Mouse (Mus musculus) kidney, postnatal 0 days (tissue): ENCODE data around the gene Herpud1. TPM values are rescaled to one million over a fixed set of nuclear protein-coding genes. Genes with fewer than 3 reads are reported as not detected.
A peak's percentile ranks its signal among the peaks of the same experiment; 100 is the strongest.

Source experiments
- ATAC-seq: fragments of 200-750 bp; cut with Nextera tagmentation; replicated peaks from 2 replicates; pipeline ENCODE4 v1.8.0; 2017; ENCODE audit warnings: low read depth, moderate number of reproducible peaks, moderate TSS enrichment, moderate library complexity; ENCODE audit not compliant: low FRiP score
- DNase-seq: peaks from one replicate; pipeline ENCODE4 v3.0.0-alpha.2; 2016; ENCODE audit warnings: low spot score
- H3K27ac ChIP-seq: fragments of 300-500 bp; sonication (generic); 2 replicates; pipeline ENCODE4 v1.5.1; 2014; ENCODE audit warnings: mild to moderate bottlenecking
- H3K27me3 ChIP-seq: fragments of 300-500 bp; sonication (generic); 2 replicates; pipeline ENCODE4 v1.6.1; 2014; ENCODE audit warnings: low read length, mixed read lengths; ENCODE audit not compliant: insufficient read depth
- H3K36me3 ChIP-seq: fragments of 300-500 bp; sonication (generic); 2 replicates; pipeline ENCODE4 v1.6.1; 2014; ENCODE audit warnings: low read length, mixed read lengths; ENCODE audit not compliant: insufficient read depth
- H3K4me1 ChIP-seq: fragments of 300-500 bp; sonication (generic); replicated peaks from 2 replicates; pipeline ENCODE4 v1.6.1; 2014; ENCODE audit warnings: antibody characterized with exemption, low read length, mixed read lengths; ENCODE audit not compliant: insufficient read depth
- H3K4me2 ChIP-seq: fragments of 300-500 bp; sonication (generic); 2 replicates; pipeline ENCODE4 v1.6.1; 2014; ENCODE audit warnings: mild to moderate bottlenecking, low read length, moderate library complexity, mixed read lengths
- H3K4me3 ChIP-seq: fragments of 300-500 bp; sonication (generic); replicated peaks from 2 replicates; pipeline ENCODE4 v1.5.1; 2014; ENCODE audit warnings: low read depth, low read length
- H3K9ac ChIP-seq: fragments of 300-500 bp; sonication (generic); 2 replicates; pipeline ENCODE4 v1.6.1; 2014; ENCODE audit warnings: low read depth, low read length
- H3K9me3 ChIP-seq: fragments of 300-500 bp; sonication (generic); replicated peaks from 2 replicates; pipeline ENCODE4 v1.6.1; 2016; ENCODE audit warnings: low read length, inconsistent platforms, mixed read lengths
- CTCF ChIP-seq: IDR thresholded peaks from 2 replicates; pipeline ENCODE4 v1.5.1; 2016; ENCODE audit warnings: antibody characterized with exemption, low read depth, mild to moderate bottlenecking, moderate library complexity
- WGBS: fragments of 180-500 bp; shearing (Covaris S2); extraction: QIAGEN DNeasy Blood & Tissue Kit; methylation state at CpG from one replicate; pipeline ENCODE4 v1.1.7; 2014; 5-methylcytosine and 5-hydroxymethylcytosine counted together
- polyA plus RNA-seq: library from polyadenylated mRNA; unstranded; fragments of >200 nt; fragmentation: Nextera tagmentation; extraction: Ambion mirVana; gene quantifications from 2 replicates; pipeline ENCODE4 v1.2.1, GENCODE M21; 2015

Herpud1 gene
- polyA plus RNA-seq, 1 experiment from 2014 or later: 95.8 TPM

DNA sequence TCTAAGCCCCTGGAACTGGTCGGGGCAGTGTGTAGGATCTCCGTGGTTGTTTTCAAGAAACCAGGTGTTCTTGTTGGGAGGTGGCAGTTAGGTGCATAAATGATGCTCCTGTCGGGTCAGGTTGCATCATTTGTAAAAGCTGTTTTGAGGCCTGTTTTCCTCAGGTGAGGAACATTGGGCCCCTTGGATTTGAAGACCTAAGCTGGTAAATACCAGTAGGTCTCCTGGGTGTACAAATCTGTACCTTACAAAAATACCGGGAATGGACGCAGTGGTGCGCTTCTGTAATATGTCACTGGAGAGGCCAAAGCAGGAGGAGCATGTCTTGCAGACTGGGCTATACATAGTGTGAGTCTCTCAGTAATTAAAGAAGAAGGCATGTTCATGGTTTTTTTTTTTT is 1.5 kb downstream of the Herpud1 start:
- no peak for DNase-seq

DNA sequence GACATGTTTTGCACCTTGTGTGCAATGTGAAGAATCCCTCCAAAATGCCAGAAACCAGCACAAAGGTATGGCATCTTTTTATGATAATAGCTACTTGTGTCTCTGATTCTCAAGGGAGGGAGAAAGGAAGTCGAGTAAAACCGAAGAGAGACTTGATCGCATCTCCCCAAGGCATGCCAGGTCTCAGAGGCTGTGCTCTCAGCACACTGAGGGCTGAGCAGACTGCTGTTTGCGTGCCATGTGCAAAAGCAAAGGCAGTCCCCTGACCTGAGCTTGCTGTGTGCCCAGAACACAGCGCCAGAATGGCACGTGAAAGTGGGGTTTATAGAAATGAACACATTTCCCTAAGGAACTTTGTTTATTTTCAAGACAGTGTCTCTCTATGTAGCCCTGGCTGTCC is 3.3 kb downstream of the Herpud1 start:
- Histone ChIP-seq H3K4me2 (no peak overlapping the region), H3K27ac (no peak overlapping the region), H3K9ac (no peak overlapping the region), H3K36me3 (peaks cover 48% of the 10 kb centered on the region), H3K27me3 (no peaks in the 10 kb centered on the region), H3K4me1 (peaks cover 11% of the 10 kb centered on the region; the same call in 1 of the 2 replicates), H3K4me3 (no peak overlapping the region), H3K9me3 (no peaks in the 10 kb centered on the region)
- no peak for TF ChIP-seq CTCF
- DNase-seq (no peak), ATAC-seq (no peak)
- WGBS: 94% methylated on average over 6 of the region's 6 CpGs

More for the DNA sequence above, 1.5 kb downstream of the Herpud1 start:
- TF ChIP-seq CTCF: no peak
- ATAC-seq: no peak
- peaks cover 11% of the 10 kb centered on the region; the same call in 1 of the 2 replicates for H3K4me1 ChIP-seq
- peak overlapping the region; percentile 89 for H3K9ac ChIP-seq
- H3K27me3 ChIP-seq: no peaks in the 10 kb centered on the region
- peaks cover 35% of the 10 kb centered on the region for H3K36me3 ChIP-seq
- peak overlapping the region; percentile 94 for H3K4me2 ChIP-seq
- H3K9me3 ChIP-seq: no peaks in the 10 kb centered on the region
- H3K4me3 ChIP-seq: peak overlapping the region; percentile 89
- WGBS: 20% methylated on average over 6 of the region's 6 CpGs
- H3K27ac ChIP-seq: peak overlapping the region; percentile 92; the same call in 1 of the 2 replicates

DNA sequence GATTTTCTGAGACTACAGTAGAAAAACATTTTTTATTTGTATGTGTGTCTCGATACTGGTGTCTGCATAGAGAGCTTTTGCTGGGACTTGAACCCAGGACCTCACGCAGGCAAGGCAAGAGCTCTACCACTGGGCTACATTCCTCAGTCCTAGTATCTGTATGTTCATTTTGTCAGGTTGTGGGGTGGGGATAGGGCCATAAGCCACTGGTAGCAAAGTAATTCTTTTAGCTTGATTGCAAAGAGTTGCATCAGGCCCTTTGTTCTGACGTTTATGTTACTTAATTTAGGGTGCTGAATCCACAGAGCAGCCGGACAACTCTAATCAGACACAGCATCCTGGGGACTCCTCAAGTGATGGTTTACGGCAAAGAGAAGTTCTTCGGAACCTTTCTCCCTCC is 4.2 kb downstream of the Herpud1 start:
- no peak overlapping the region for H3K27ac ChIP-seq
- 93% methylated on average over 6 of the region's 6 CpGs for WGBS
- H3K9ac ChIP-seq: no peak overlapping the region
- no peak overlapping the region for H3K4me3 ChIP-seq
- no peaks in the 10 kb centered on the region for H3K27me3 ChIP-seq
- ATAC-seq (no peak), DNase-seq (no peak)
- H3K4me2 ChIP-seq: no peak overlapping the region
- H3K9me3 ChIP-seq: no peaks in the 10 kb centered on the region
- peaks cover 57% of the 10 kb centered on the region for H3K36me3 ChIP-seq
- no peak for TF ChIP-seq CTCF
- peaks cover 10% of the 10 kb centered on the region; the same call in 1 of the 2 replicates for H3K4me1 ChIP-seq

DNA sequence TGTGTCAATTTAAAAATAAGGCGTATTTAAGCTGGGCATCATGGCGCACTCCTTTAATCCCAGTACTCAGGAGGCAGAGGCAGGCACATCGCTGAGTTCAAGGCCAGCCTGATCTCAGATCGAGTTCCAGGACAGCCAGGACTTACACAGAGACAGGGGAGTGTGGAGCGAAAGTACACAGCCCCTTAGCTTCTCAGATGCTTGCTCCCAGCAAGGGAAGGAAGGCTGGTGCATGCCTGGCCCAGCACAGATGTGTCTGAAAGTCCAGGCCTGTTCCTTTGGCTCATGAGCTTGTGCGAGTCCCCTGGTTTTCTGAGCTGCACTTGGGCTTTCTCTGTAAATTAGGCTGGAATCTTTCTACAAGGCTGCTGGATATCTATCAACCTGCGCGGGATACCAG is 4.7 kb downstream of the Herpud1 start:
- Histone ChIP-seq H3K27ac (no peak overlapping the region), H3K36me3 (peaks cover 59% of the 10 kb centered on the region), H3K9ac (no peak overlapping the region), H3K9me3 (no peaks in the 10 kb centered on the region), H3K4me3 (no peak overlapping the region), H3K4me2 (no peak overlapping the region), H3K27me3 (no peaks in the 10 kb centered on the region), H3K4me1 (peaks cover 5% of the 10 kb centered on the region; the same call in 1 of the 2 replicates)
- DNase-seq (no peak), ATAC-seq (no peak)
- no peak for TF ChIP-seq CTCF
- WGBS: 94% methylated on average over 8 of the region's 8 CpGs

DNA sequence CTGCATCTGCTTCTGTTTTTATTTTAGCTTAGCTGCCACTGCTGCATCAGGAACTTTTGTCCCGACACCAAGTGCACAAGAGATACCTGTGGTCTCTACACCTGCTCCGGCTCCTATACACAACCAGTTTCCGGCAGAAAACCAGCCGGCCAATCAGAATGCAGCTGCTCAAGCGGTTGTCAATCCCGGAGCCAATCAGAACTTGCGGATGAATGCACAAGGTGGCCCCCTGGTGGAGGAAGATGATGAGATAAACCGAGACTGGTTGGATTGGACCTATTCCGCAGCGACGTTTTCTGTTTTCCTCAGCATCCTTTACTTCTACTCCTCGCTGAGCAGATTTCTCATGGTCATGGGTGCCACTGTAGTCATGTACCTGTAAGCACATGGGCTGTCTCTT is 5.9 kb downstream of the Herpud1 start:
- TF ChIP-seq CTCF: peak; percentile 60
- 84% methylated on average over 12 of the region's 12 CpGs for WGBS
- Histone ChIP-seq H3K36me3 (peaks cover 59% of the 10 kb centered on the region), H3K4me1 (0 out of 2 replicates have a peak, but pooled peaks cover 4% of the 10 kb centered on the region), H3K4me3 (no peak overlapping the region), H3K27me3 (no peaks in the 10 kb centered on the region), H3K27ac (no peak overlapping the region), H3K4me2 (no peak overlapping the region), H3K9ac (no peak overlapping the region), H3K9me3 (no peaks in the 10 kb centered on the region)
- DNase-seq: peak; percentile 40
- ATAC-seq: no peak

DNA sequence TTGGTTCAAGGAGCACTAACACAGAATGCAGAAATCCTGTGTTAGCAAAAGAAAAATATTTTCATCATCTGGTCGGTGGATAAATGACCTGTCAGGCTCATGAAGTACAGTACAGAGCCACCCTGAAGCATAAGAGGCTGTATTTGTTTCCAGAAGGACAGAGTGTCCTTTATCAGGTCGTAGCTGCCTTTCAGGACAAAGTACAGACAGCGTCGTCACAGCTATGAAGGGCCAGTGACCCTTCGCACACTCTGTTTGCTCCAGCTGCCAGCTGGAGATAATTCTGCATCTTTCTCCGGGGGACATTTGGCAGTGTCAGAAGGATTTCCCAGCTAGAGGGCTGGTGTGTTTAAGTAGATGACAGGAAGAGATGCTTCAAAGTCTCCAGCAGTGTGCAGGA is 6.4 kb downstream of the Herpud1 start:
- Histone ChIP-seq H3K27ac (no peak overlapping the region), H3K27me3 (no peaks in the 10 kb centered on the region), H3K9me3 (no peaks in the 10 kb centered on the region), H3K36me3 (peaks cover 59% of the 10 kb centered on the region), H3K4me1 (0 out of 2 replicates have a peak, but pooled peaks cover 4% of the 10 kb centered on the region), H3K4me3 (no peak overlapping the region), H3K9ac (no peak overlapping the region), H3K4me2 (no peak overlapping the region)
- no peak for TF ChIP-seq CTCF
- 69% methylated on average over 6 of the region's 6 CpGs for WGBS
- DNase-seq: no peak
- no peak for ATAC-seq
